Mouse (Mus musculus) testis, adult 2 months (tissue): Measurements from ENCODE around the gene Olfr1371.

Experiments used
- CTCF ChIP-seq: fragments of 200-500 bp; IDR thresholded peaks from 2 replicates; pipeline ENCODE4 v1.5.1; 2012; ENCODE audit warnings: low read depth, mild to moderate bottlenecking, inconsistent platforms, low read length, moderate library complexity; ENCODE audit not compliant: control insufficient read depth, insufficient read depth, insufficient replicate concordance
- POLR2A ChIP-seq: fragments of 200-500 bp; IDR thresholded peaks from 2 replicates; pipeline ENCODE4 v1.6.1; 2012; ENCODE audit warnings: low read depth, mild to moderate bottlenecking, inconsistent platforms, low read length, moderate library complexity; ENCODE audit not compliant: control insufficient read depth

GRCm38 (mm10) chr11:52260878-52261277 is 47.1 kb upstream of the Olfr1371 start:
- TF ChIP-seq POLR2A (no peak), CTCF (no peak)
